Mouse (Mus musculus): ENCODE results near the gene Olfr641. TPM values are rescaled to one million over a fixed set of nuclear protein-coding genes. Genes with fewer than 3 reads are reported as not detected.

Olfr641 gene
- polyA plus RNA-seq, 1 experiment from 2014 or later = not detected

DNA sequence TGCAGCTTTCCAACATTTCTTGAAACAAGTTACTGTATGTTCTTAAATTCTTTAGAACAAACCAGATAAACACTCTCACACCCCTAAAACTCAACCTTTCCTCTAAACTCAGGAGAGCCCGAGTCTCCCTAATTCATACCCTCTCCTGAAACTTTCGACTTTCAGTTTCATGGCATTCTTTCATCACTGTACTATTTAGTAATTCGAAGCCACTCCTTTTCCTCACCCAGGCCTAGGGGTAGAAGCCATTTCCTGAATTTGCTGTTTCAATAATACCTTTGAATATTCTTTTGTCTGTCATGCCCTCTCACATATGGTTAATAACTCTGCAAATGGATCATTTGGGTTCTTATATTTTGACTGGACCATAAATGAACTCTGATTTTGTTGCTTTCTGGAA, 8.3 kb upstream of the Olfr641 start:
- no peak for ATAC-seq
- no peaks in the 10 kb centered on the region for H3K4me1 ChIP-seq (replicated peaks; ENCODE audit: control insufficient read depth, insufficient read depth, low read length)
- WGBS = 75% methylated on average over 3 of the region's 3 CpGs
- H3K9me3 ChIP-seq (ENCODE audit: control insufficient read depth) = no peaks in the 10 kb centered on the region
- no peak overlapping the region for H3K4me2 ChIP-seq (replicated peaks; ENCODE audit: low read depth)
- H3K4me3 ChIP-seq (ENCODE audit: low read depth, low read length) = no peak overlapping the region
- no peak overlapping the region for H3K9ac ChIP-seq (ENCODE audit: low read depth, low read length)
- H3K27ac ChIP-seq (ENCODE audit: low read depth, low read length) = no peak overlapping the region
- no peaks in the 10 kb centered on the region for H3K27me3 ChIP-seq (replicated peaks; ENCODE audit: control insufficient read depth, insufficient read depth, low read length)
- no peak for TF ChIP-seq CTCF (IDR thresholded peaks at IDR 0.05; ENCODE audit: low read depth)
- H3K36me3 ChIP-seq (ENCODE audit: control insufficient read depth, insufficient read depth) = no peaks in the 10 kb centered on the region

DNA sequence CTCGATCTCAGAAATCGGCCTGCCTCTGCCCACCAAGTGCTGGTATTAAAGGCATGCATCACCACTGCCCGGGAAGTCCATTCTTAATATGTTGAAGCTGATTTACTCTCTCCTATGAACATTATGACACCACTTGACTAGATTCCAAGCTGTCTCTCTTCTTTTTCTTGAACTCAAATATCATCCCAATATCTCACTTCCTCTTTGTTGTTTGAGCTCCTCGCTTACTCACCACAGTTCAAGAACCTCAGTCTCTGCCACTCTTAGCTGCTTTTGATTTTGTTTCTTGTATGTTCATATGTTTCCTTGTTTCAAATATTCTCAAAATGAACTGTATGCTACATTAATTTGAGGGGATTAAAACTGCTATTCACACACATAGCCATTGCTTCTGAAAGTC, 15.5 kb downstream of the Olfr641 start:
- H3K36me3 ChIP-seq (ENCODE audit: control insufficient read depth, insufficient read depth) = no peaks in the 10 kb centered on the region
- ATAC-seq = no peak

DNA sequence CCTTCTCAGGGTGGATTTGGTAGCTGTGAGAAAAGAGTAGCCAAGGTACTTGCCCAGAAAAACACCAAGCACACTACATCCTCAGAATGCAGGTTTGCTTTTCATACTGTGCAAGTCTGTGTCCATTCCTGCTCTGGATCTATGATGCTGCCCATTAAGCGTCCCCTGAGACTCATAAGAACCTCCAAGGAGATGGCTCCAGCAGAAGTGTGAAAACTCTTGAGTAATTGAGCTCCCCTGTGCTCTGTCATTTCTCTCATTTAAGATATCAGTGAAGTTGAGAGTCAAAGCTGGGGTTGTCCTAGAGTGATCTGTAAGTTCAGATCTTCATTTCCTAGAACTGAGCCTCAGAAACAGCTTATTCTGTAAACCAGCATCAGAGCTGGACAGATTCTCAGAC, 17.3 kb downstream of the Olfr641 start, which contains the start of gene Olfr642:
Olfr642 (minus strand) TSS at position 101 of the 400 bp plus-strand sequence.
- no peaks in the 10 kb centered on the region for H3K4me1 ChIP-seq (replicated peaks; ENCODE audit: control insufficient read depth, insufficient read depth, low read length)
- no peak within 1 kb of the TSS for H3K4me3 ChIP-seq (ENCODE audit: low read depth, low read length)
- no peak for TF ChIP-seq CTCF (IDR thresholded peaks at IDR 0.05; ENCODE audit: low read depth)
- 74% methylated on average over 1 of the region's 1 CpGs for WGBS
- no peak within 1 kb of the TSS for H3K27ac ChIP-seq (ENCODE audit: low read depth, low read length)
- H3K9me3 ChIP-seq (ENCODE audit: control insufficient read depth) = no peaks in the 10 kb centered on the region
- H3K36me3 ChIP-seq (ENCODE audit: control insufficient read depth, insufficient read depth) = no peaks in the 10 kb centered on the region
- no peak for ATAC-seq
- no peak within 1 kb of the TSS for H3K9ac ChIP-seq (ENCODE audit: low read depth, low read length)
- no peak within 1 kb of the TSS for H3K4me2 ChIP-seq (replicated peaks; ENCODE audit: low read depth)
- no peaks in the 10 kb centered on the region for H3K27me3 ChIP-seq (replicated peaks; ENCODE audit: control insufficient read depth, insufficient read depth, low read length)

More for the DNA sequence above, 15.5 kb downstream of the Olfr641 start:
- 89% methylated on average over 4 of the region's 4 CpGs for WGBS
- no peaks in the 10 kb centered on the region for H3K27me3 ChIP-seq (replicated peaks; ENCODE audit: control insufficient read depth, insufficient read depth, low read length)
- no peak overlapping the region for H3K9ac ChIP-seq (ENCODE audit: low read depth, low read length)
- no peak overlapping the region for H3K27ac ChIP-seq (ENCODE audit: low read depth, low read length)
- no peaks in the 10 kb centered on the region for H3K4me1 ChIP-seq (replicated peaks; ENCODE audit: control insufficient read depth, insufficient read depth, low read length)
- no peak overlapping the region for H3K4me2 ChIP-seq (replicated peaks; ENCODE audit: low read depth)
- no peaks in the 10 kb centered on the region for H3K9me3 ChIP-seq (ENCODE audit: control insufficient read depth)
- no peak for TF ChIP-seq CTCF (IDR thresholded peaks at IDR 0.05; ENCODE audit: low read depth)
- H3K4me3 ChIP-seq (ENCODE audit: low read depth, low read length) = no peak overlapping the region

DNA sequence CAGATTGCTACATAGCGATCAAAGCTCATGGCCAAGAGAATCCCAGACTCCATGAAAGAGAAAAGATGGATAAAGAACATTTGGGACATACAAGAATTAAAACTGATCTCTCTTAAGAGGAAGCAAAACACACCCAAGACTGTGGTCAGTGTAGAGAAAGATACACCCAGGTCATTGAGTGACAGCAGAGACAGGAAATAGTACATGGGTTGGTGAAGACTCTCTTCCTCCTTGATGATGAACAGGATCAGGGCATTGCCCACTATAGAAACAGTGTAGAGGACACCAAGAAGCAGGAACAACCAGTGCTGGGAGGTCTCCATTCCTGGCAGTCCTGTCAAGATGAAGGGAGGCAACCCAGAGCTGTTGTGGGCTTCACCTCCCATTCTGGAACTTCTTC, 24.0 kb downstream of the Olfr641 start:
- no peak for ATAC-seq
- Histone ChIP-seq H3K27ac (ENCODE audit: low read depth, low read length) (no peak overlapping the region), H3K4me2 (replicated peaks; ENCODE audit: low read depth) (no peak overlapping the region), H3K4me1 (replicated peaks; ENCODE audit: control insufficient read depth, insufficient read depth, low read length) (no peaks in the 10 kb centered on the region), H3K9ac (ENCODE audit: low read depth, low read length) (no peak overlapping the region), H3K9me3 (ENCODE audit: control insufficient read depth) (no peaks in the 10 kb centered on the region), H3K36me3 (ENCODE audit: control insufficient read depth, insufficient read depth) (no peaks in the 10 kb centered on the region), H3K27me3 (replicated peaks; ENCODE audit: control insufficient read depth, insufficient read depth, low read length) (no peaks in the 10 kb centered on the region), H3K4me3 (ENCODE audit: low read depth, low read length) (no peak overlapping the region)
- WGBS = 95% methylated on average over 1 of the region's 1 CpGs
- TF ChIP-seq CTCF (IDR thresholded peaks at IDR 0.05; ENCODE audit: low read depth) = no peak

DNA sequence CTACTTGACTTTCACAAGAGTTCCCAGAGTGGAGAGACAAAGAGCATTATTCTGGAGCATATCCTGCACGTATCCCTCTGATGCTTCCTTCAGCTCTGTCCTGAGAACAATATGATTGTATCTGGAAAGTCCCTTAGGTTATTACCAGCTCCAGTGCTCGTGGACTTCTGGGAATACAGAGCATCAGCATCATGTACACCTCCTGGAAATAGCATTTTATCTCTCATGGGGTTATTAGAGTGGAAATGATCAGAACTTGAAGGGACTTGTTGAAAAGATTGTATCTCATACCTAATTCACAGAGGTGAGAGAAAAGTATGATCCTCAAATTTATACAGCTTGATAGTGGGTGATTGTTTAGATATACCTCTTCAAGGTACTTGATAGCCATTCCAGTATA, 26.1 kb downstream of the Olfr641 start, which contains the start of gene 4930516K23Rik:
4930516K23Rik (minus strand) TSS at position 101 of the 400 bp plus-strand sequence.
- Histone ChIP-seq H3K9me3 (ENCODE audit: control insufficient read depth) (no peaks in the 10 kb centered on the region), H3K4me3 (ENCODE audit: low read depth, low read length) (no peak within 1 kb of the TSS), H3K36me3 (ENCODE audit: control insufficient read depth, insufficient read depth) (no peaks in the 10 kb centered on the region), H3K4me1 (replicated peaks; ENCODE audit: control insufficient read depth, insufficient read depth, low read length) (no peaks in the 10 kb centered on the region), H3K4me2 (replicated peaks; ENCODE audit: low read depth) (no peak within 1 kb of the TSS), H3K27me3 (replicated peaks; ENCODE audit: control insufficient read depth, insufficient read depth, low read length) (no peaks in the 10 kb centered on the region), H3K9ac (ENCODE audit: low read depth, low read length) (no peak within 1 kb of the TSS), H3K27ac (ENCODE audit: low read depth, low read length) (no peak within 1 kb of the TSS)
- TF ChIP-seq CTCF (IDR thresholded peaks at IDR 0.05; ENCODE audit: low read depth) = no peak
- ATAC-seq = no peak
- WGBS = 54% methylated on average over 2 of the region's 2 CpGs

DNA sequence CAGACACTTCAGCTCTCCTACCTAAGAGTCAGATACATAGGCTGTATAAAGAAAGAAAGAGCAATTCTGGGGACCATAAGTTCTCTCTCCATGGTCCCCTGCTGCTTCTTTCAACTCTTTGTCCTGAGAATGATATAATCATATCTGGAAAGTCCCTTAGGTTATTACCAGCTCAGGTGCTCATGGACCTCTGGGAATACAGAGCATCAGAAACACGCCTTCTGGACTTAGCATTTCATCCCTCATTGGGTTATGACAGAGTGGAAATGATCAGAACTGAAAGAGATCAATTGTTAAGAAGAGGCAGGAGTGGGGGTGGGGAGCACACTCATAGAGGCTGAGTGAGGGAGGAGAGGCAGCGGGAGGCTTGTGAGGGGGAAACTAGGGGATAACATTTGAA, 36.5 kb downstream of the Olfr641 start, which contains the start of gene Olfr644:
Olfr644 (minus strand) TSS at position 101 of the 400 bp plus-strand sequence.
- Histone ChIP-seq H3K4me3 (ENCODE audit: low read depth, low read length) (no peak within 1 kb of the TSS), H3K9ac (ENCODE audit: low read depth, low read length) (no peak within 1 kb of the TSS), H3K36me3 (ENCODE audit: control insufficient read depth, insufficient read depth) (no peaks in the 10 kb centered on the region), H3K27me3 (replicated peaks; ENCODE audit: control insufficient read depth, insufficient read depth, low read length) (no peaks in the 10 kb centered on the region), H3K27ac (ENCODE audit: low read depth, low read length) (no peak within 1 kb of the TSS), H3K4me2 (replicated peaks; ENCODE audit: low read depth) (no peak within 1 kb of the TSS), H3K9me3 (ENCODE audit: control insufficient read depth) (no peaks in the 10 kb centered on the region), H3K4me1 (replicated peaks; ENCODE audit: control insufficient read depth, insufficient read depth, low read length) (no peaks in the 10 kb centered on the region)
- TF ChIP-seq CTCF (IDR thresholded peaks at IDR 0.05; ENCODE audit: low read depth) = no peak
- 71% methylated on average over 2 of the region's 2 CpGs for WGBS
- ATAC-seq = no peak

DNA sequence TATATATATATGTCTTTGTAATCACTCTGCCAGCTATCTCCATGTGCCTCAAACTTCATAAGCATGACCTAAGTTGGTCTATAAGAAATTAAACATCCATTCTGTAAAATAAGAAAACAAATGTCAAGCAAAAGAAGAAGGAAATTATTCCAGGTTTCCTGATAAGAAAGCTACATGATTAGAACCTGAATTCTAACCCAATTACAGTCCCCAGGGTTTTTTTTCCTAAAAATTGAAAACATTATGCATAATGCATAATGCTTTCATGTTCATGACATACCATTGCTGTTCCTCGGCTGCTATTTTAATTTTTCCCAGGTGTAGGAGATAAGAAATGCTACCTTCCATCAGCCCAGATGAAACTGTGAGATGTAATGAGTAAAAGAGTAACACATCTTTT, 50.1 kb downstream of the Olfr641 start, which contains the start of gene Olfr645:
Olfr645 (minus strand) TSS at position 101 of the 400 bp plus-strand sequence.
- no peak for ATAC-seq
- Histone ChIP-seq H3K4me2 (replicated peaks; ENCODE audit: low read depth) (no peak within 1 kb of the TSS), H3K9me3 (ENCODE audit: control insufficient read depth) (no peaks in the 10 kb centered on the region), H3K9ac (ENCODE audit: low read depth, low read length) (no peak within 1 kb of the TSS), H3K36me3 (ENCODE audit: control insufficient read depth, insufficient read depth) (no peaks in the 10 kb centered on the region), H3K27ac (ENCODE audit: low read depth, low read length) (no peak within 1 kb of the TSS), H3K27me3 (replicated peaks; ENCODE audit: control insufficient read depth, insufficient read depth, low read length) (no peaks in the 10 kb centered on the region), H3K4me1 (replicated peaks; ENCODE audit: control insufficient read depth, insufficient read depth, low read length) (no peaks in the 10 kb centered on the region), H3K4me3 (ENCODE audit: low read depth, low read length) (no peak within 1 kb of the TSS)
- no peak for TF ChIP-seq CTCF (IDR thresholded peaks at IDR 0.05; ENCODE audit: low read depth)
- 76% methylated on average over 1 of the region's 1 CpGs for WGBS

Other genes with a start within 250 kb of the Olfr641 start
- gene Olfr67, start 243.6 kb upstream of the Olfr641 start, polyA plus RNA-seq (2015; fragmentation: Nextera tagmentation; extraction: Ambion mirVana) = not detected in 2 replicates
- gene Hbb-bt, start 221.4 kb upstream of the Olfr641 start, polyA plus RNA-seq (2015; fragmentation: Nextera tagmentation; extraction: Ambion mirVana) = 164 and 228 TPM in 2 replicates
- gene Hbb-bs, start 207.3 kb upstream of the Olfr641 start, polyA plus RNA-seq (2015; fragmentation: Nextera tagmentation; extraction: Ambion mirVana) = 726 and 1,073 TPM in 2 replicates
- not detected in 2 replicates for gene Hbb-bh2, start 194.9 kb upstream of the Olfr641 start, polyA plus RNA-seq (2015; fragmentation: Nextera tagmentation; extraction: Ambion mirVana)
- not detected in 2 replicates for gene Hbb-bh1, start 192.3 kb upstream of the Olfr641 start, polyA plus RNA-seq (2015; fragmentation: Nextera tagmentation; extraction: Ambion mirVana)
- gene Hbb-y, start 182.2 kb upstream of the Olfr641 start, polyA plus RNA-seq (2015; fragmentation: Nextera tagmentation; extraction: Ambion mirVana) = 0.52 TPM in 1 of 2 replicates, not detected in the other
- gene Olfr66, start 149.2 kb upstream of the Olfr641 start, polyA plus RNA-seq (2015; fragmentation: Nextera tagmentation; extraction: Ambion mirVana) = not detected in 2 replicates
- not detected in 2 replicates for gene Olfr64, start 141.0 kb upstream of the Olfr641 start, polyA plus RNA-seq (2015; fragmentation: Nextera tagmentation; extraction: Ambion mirVana)
- gene Olfr65, start 132.0 kb upstream of the Olfr641 start, polyA plus RNA-seq (2015; fragmentation: Nextera tagmentation; extraction: Ambion mirVana) = not detected in 2 replicates
- not detected in 2 replicates for gene Olfr631, start 106.6 kb upstream of the Olfr641 start, polyA plus RNA-seq (2015; fragmentation: Nextera tagmentation; extraction: Ambion mirVana)
- gene Olfr632, start 101.1 kb upstream of the Olfr641 start, polyA plus RNA-seq (2015; fragmentation: Nextera tagmentation; extraction: Ambion mirVana) = not detected in 2 replicates
- not detected in 2 replicates for gene Olfr633, start 91.0 kb upstream of the Olfr641 start, polyA plus RNA-seq (2015; fragmentation: Nextera tagmentation; extraction: Ambion mirVana)
- gene Olfr635, start 64.3 kb upstream of the Olfr641 start, polyA plus RNA-seq (2015; fragmentation: Nextera tagmentation; extraction: Ambion mirVana) = not detected in 2 replicates
- not detected in 2 replicates for gene Olfr638, start 36.7 kb upstream of the Olfr641 start, polyA plus RNA-seq (2015; fragmentation: Nextera tagmentation; extraction: Ambion mirVana)
- gene Olfr639, start 18.1 kb upstream of the Olfr641 start, polyA plus RNA-seq (2015; fragmentation: Nextera tagmentation; extraction: Ambion mirVana) = not detected in 2 replicates
- gene Olfr640, start 9.9 kb upstream of the Olfr641 start, polyA plus RNA-seq (2015; fragmentation: Nextera tagmentation; extraction: Ambion mirVana) = not detected in 2 replicates
- gene Olfr642, start 17.2 kb downstream of the Olfr641 start, polyA plus RNA-seq (2015; fragmentation: Nextera tagmentation; extraction: Ambion mirVana) = not detected in 2 replicates
- not detected in 2 replicates for gene 4930516K23Rik, start 26.0 kb downstream of the Olfr641 start, polyA plus RNA-seq (2015; fragmentation: Nextera tagmentation; extraction: Ambion mirVana)
- not detected in 2 replicates for gene Olfr644, start 36.4 kb downstream of the Olfr641 start, polyA plus RNA-seq (2015; fragmentation: Nextera tagmentation; extraction: Ambion mirVana)
- not detected in 2 replicates for gene Olfr645, start 50.0 kb downstream of the Olfr641 start, polyA plus RNA-seq (2015; fragmentation: Nextera tagmentation; extraction: Ambion mirVana)
- not detected in 2 replicates for gene Olfr646, start 69.4 kb downstream of the Olfr641 start, polyA plus RNA-seq (2015; fragmentation: Nextera tagmentation; extraction: Ambion mirVana)
- gene Ubqln5, start 94.4 kb downstream of the Olfr641 start, polyA plus RNA-seq (2015; fragmentation: Nextera tagmentation; extraction: Ambion mirVana) = not detected in 2 replicates
- not detected in 2 replicates for gene Olfr643, start 102.0 kb downstream of the Olfr641 start, polyA plus RNA-seq (2015; fragmentation: Nextera tagmentation; extraction: Ambion mirVana)
- not detected in 2 replicates for gene Ubqln3, start 107.8 kb downstream of the Olfr641 start, polyA plus RNA-seq (2015; fragmentation: Nextera tagmentation; extraction: Ambion mirVana)
- not detected in 2 replicates for gene Ubqlnl, start 115.1 kb downstream of the Olfr641 start, polyA plus RNA-seq (2015; fragmentation: Nextera tagmentation; extraction: Ambion mirVana)
- gene Olfm5, start 129.4 kb downstream of the Olfr641 start, polyA plus RNA-seq (2015; fragmentation: Nextera tagmentation; extraction: Ambion mirVana) = not detected in 2 replicates
- gene Olfr648, start 147.9 kb downstream of the Olfr641 start, polyA plus RNA-seq (2015; fragmentation: Nextera tagmentation; extraction: Ambion mirVana) = 0.08 and 0.09 TPM in 2 replicates
- gene Olfr649, start 160.5 kb downstream of the Olfr641 start, polyA plus RNA-seq (2015; fragmentation: Nextera tagmentation; extraction: Ambion mirVana) = not detected in 2 replicates
- 0.44 and 0.55 TPM in 2 replicates for gene Trim6, start 183.3 kb downstream of the Olfr641 start, polyA plus RNA-seq (2015; fragmentation: Nextera tagmentation; extraction: Ambion mirVana)
- gene Trim34a, start 209.0 kb downstream of the Olfr641 start, polyA plus RNA-seq (2015; fragmentation: Nextera tagmentation; extraction: Ambion mirVana) = 6.0 and 6.2 TPM in 2 replicates

All from intestine, postnatal 0 days (tissue).